Mouse (Mus musculus): Measurements from ENCODE around the gene Kidins220. TPM values are rescaled to one million over a fixed set of nuclear protein-coding genes. Genes with fewer than 3 reads are reported as not detected.

Gene Kidins220
- total and polyA plus RNA-seq, 2 experiments from 2014 or later: 79.6 to 199 TPM

GRCm38 (mm10) chr12:25100411-25101217 is 125.9 kb downstream of the Kidins220 start:
- peak overlapping the region; percentile 68 for H3K9ac ChIP-seq (replicated peaks; ENCODE audit: low read length)
- H3K4me2 ChIP-seq (ENCODE audit: low read depth, low read length): peak overlapping the region; percentile 95
- WGBS: under 1% methylated on average over 58 of the region's 59 CpGs
- H3K36me3 ChIP-seq (ENCODE audit: insufficient read depth, low read length): no peaks in the 10 kb centered on the region
- H3K9me3 ChIP-seq (ENCODE audit: low read length): no peaks in the 10 kb centered on the region
- H3K27ac ChIP-seq: peak overlapping the region; percentile 91
- peaks cover 10% of the 10 kb centered on the region for H3K4me1 ChIP-seq (ENCODE audit: insufficient read depth, low read length)
- DNase-seq (ENCODE audit: low spot score) (peak; percentile 71), ATAC-seq (peak; percentile 11)
- TF ChIP-seq CTCF (IDR thresholded peaks at IDR 0.05; ENCODE audit: low read depth): no peak
- peak overlapping the region; percentile 52 for H3K4me3 ChIP-seq (ENCODE audit: low read length)
- no peaks in the 10 kb centered on the region for H3K27me3 ChIP-seq (ENCODE audit: insufficient read depth, low read length)

GRCm38 (mm10) chr12:25101389-25101788 is 126.7 kb downstream of the Kidins220 start:
- no peak for TF ChIP-seq CTCF (IDR thresholded peaks at IDR 0.05; ENCODE audit: low read depth)
- no peaks in the 10 kb centered on the region for H3K36me3 ChIP-seq (ENCODE audit: insufficient read depth, low read length)
- H3K9me3 ChIP-seq (ENCODE audit: low read length): no peaks in the 10 kb centered on the region
- no peak for DNase-seq (ENCODE audit: low spot score)
- WGBS: 19% methylated on average over 5 of the region's 5 CpGs
- H3K4me1 ChIP-seq (ENCODE audit: insufficient read depth, low read length): peaks cover 10% of the 10 kb centered on the region
- no peak for ATAC-seq
- H3K4me2 ChIP-seq (ENCODE audit: low read depth, low read length): peak overlapping the region; percentile 95
- no peaks in the 10 kb centered on the region for H3K27me3 ChIP-seq (ENCODE audit: insufficient read depth, low read length)
- no peak overlapping the region; the same call in 1 of the 2 replicates for H3K4me3 ChIP-seq (ENCODE audit: low read length)
- peak overlapping the region; percentile 68; the same call in 1 of the 2 replicates for H3K9ac ChIP-seq (replicated peaks; ENCODE audit: low read length)
- peak overlapping the region; percentile 91; the same call in 1 of the 2 replicates for H3K27ac ChIP-seq

GRCm38 (mm10) chr12:25103911-25104310 is 129.2 kb downstream of the Kidins220 start:
- no peaks in the 10 kb centered on the region for H3K27me3 ChIP-seq (ENCODE audit: insufficient read depth, low read length)
- no peak overlapping the region for H3K4me2 ChIP-seq (ENCODE audit: low read depth, low read length)
- H3K9ac ChIP-seq (replicated peaks; ENCODE audit: low read length): no peak overlapping the region
- DNase-seq (ENCODE audit: low spot score) (no peak), ATAC-seq (no peak)
- H3K4me1 ChIP-seq (ENCODE audit: insufficient read depth, low read length): no peaks in the 10 kb centered on the region; the same call in 1 of the 2 replicates
- no peaks in the 10 kb centered on the region for H3K9me3 ChIP-seq (ENCODE audit: low read length)
- WGBS: 80% methylated on average over 6 of the region's 6 CpGs
- no peaks in the 10 kb centered on the region for H3K36me3 ChIP-seq (ENCODE audit: insufficient read depth, low read length)
- TF ChIP-seq CTCF (IDR thresholded peaks at IDR 0.05; ENCODE audit: low read depth): no peak
- no peak overlapping the region for H3K27ac ChIP-seq
- no peak overlapping the region for H3K4me3 ChIP-seq (ENCODE audit: low read length)

- Histone ChIP-seq H3K9me3 (ENCODE audit: low read length) (no peaks in the 10 kb centered on the region), H3K9ac (replicated peaks; ENCODE audit: low read length) (no peak overlapping the region), H3K27me3 (ENCODE audit: insufficient read depth, low read length) (no peaks in the 10 kb centered on the region), H3K27ac (no peak overlapping the region), H3K4me2 (ENCODE audit: low read depth, low read length) (no peak overlapping the region), H3K36me3 (ENCODE audit: insufficient read depth, low read length) (no peaks in the 10 kb centered on the region), H3K4me1 (ENCODE audit: insufficient read depth, low read length) (no peaks in the 10 kb centered on the region; the same call in 1 of the 2 replicates), H3K4me3 (ENCODE audit: low read length) (no peak overlapping the region)
- DNase-seq (ENCODE audit: low spot score) (no peak), ATAC-seq (no peak)
- no peak for TF ChIP-seq CTCF (IDR thresholded peaks at IDR 0.05; ENCODE audit: low read depth)
Measured at GRCm38 (mm10) chr12:25104541-25104940, 129.8 kb downstream of the Kidins220 start.

- Histone ChIP-seq H3K36me3 (ENCODE audit: insufficient read depth, low read length) (no peaks in the 10 kb centered on the region), H3K9me3 (ENCODE audit: low read length) (no peaks in the 10 kb centered on the region), H3K4me3 (ENCODE audit: low read length) (no peak overlapping the region), H3K27ac (no peak overlapping the region), H3K4me1 (ENCODE audit: insufficient read depth, low read length) (no peaks in the 10 kb centered on the region), H3K27me3 (ENCODE audit: insufficient read depth, low read length) (no peaks in the 10 kb centered on the region), H3K9ac (replicated peaks; ENCODE audit: low read length) (no peak overlapping the region), H3K4me2 (ENCODE audit: low read depth, low read length) (no peak overlapping the region)
- no peak for TF ChIP-seq CTCF (IDR thresholded peaks at IDR 0.05; ENCODE audit: low read depth)
- DNase-seq (ENCODE audit: low spot score) (no peak), ATAC-seq (no peak)
- WGBS: 86% methylated on average over 2 of the region's 2 CpGs
Measured at GRCm38 (mm10) chr12:25108865-25109264, 134.1 kb downstream of the Kidins220 start.

- no peak for DNase-seq (ENCODE audit: low spot score)
- H3K9me3 ChIP-seq (ENCODE audit: low read length): no peaks in the 10 kb centered on the region
- H3K4me2 ChIP-seq (ENCODE audit: low read depth, low read length): no peak overlapping the region
- no peak for TF ChIP-seq CTCF (IDR thresholded peaks at IDR 0.05; ENCODE audit: low read depth)
- H3K4me1 ChIP-seq (ENCODE audit: insufficient read depth, low read length): no peaks in the 10 kb centered on the region
- H3K9ac ChIP-seq (replicated peaks; ENCODE audit: low read length): no peak overlapping the region
- peak; percentile 59; the same call in 1 of the 2 replicates for ATAC-seq
- 55% methylated on average over 7 of the region's 7 CpGs for WGBS
- H3K36me3 ChIP-seq (ENCODE audit: insufficient read depth, low read length): no peaks in the 10 kb centered on the region
- no peak overlapping the region for H3K27ac ChIP-seq
- H3K27me3 ChIP-seq (ENCODE audit: insufficient read depth, low read length): no peaks in the 10 kb centered on the region
- no peak overlapping the region for H3K4me3 ChIP-seq (ENCODE audit: low read length)
Measured at GRCm38 (mm10) chr12:25109971-25110681, 135.4 kb downstream of the Kidins220 start.

Data from hindbrain, postnatal 0 days (tissue).